Mouse (Mus musculus) G1E-ER4 (cell line): ENCODE measurements around the gene Ryr3. TPM values are rescaled to one million over a fixed set of nuclear protein-coding genes. Genes with fewer than 3 reads are reported as not detected.

Experiments
- GATA1 ChIP-seq: IDR thresholded peaks from one replicate; pipeline ENCODE4 v1.8.0; 2012; ENCODE audit warnings: low read length, inconsistent platforms
- polyA plus RNA-seq: library from polyadenylated mRNA; stranded (reverse); fragments of >175 nt; gene quantifications from 2 replicates; pipeline ENCODE4 v1.2.3, GENCODE M21; 2012

Ryr3 gene
- polyA plus RNA-seq, 1 experiment, result not detected

GRCm38 (mm10) chr2:113119080-113119479 is 97.8 kb downstream of the Ryr3 start:
- TF ChIP-seq GATA1, result no peak

GRCm38 (mm10) chr2:113116788-113117187 is 100.1 kb downstream of the Ryr3 start:
- TF ChIP-seq GATA1, result no peak

- TF ChIP-seq GATA1, result no peak
These were observed 101.0 kb downstream of the Ryr3 start for GRCm38 (mm10) chr2:113115897-113116283.

GRCm38 (mm10) chr2:113115248-113115896 is 101.5 kb downstream of the Ryr3 start:
- TF ChIP-seq GATA1, result no peak

- no peak for TF ChIP-seq GATA1
These were observed 112.3 kb downstream of the Ryr3 start for GRCm38 (mm10) chr2:113104609-113105008.

GRCm38 (mm10) chr2:113095184-113095583 is 121.7 kb downstream of the Ryr3 start:
- no peak for TF ChIP-seq GATA1

GRCm38 (mm10) chr2:113094088-113094487 is 122.8 kb downstream of the Ryr3 start:
- no peak for TF ChIP-seq GATA1

- no peak for TF ChIP-seq GATA1
These were observed 124.1 kb downstream of the Ryr3 start for GRCm38 (mm10) chr2:113092756-113093155.

GRCm38 (mm10) chr2:113076396-113076795 is 140.5 kb downstream of the Ryr3 start:
- TF ChIP-seq GATA1, result no peak

- TF ChIP-seq GATA1, result no peak
These were observed 157.5 kb downstream of the Ryr3 start for GRCm38 (mm10) chr2:113059367-113059766.

- no peak for TF ChIP-seq GATA1
These were observed 158.0 kb downstream of the Ryr3 start for GRCm38 (mm10) chr2:113058914-113059313.

- TF ChIP-seq GATA1, result no peak
These were observed 158.8 kb downstream of the Ryr3 start for GRCm38 (mm10) chr2:113058116-113058515.

GRCm38 (mm10) chr2:113055591-113055990 is 161.3 kb downstream of the Ryr3 start:
- no peak for TF ChIP-seq GATA1

GRCm38 (mm10) chr2:113049831-113050230 is 167.1 kb downstream of the Ryr3 start:
- no peak for TF ChIP-seq GATA1

- no peak for TF ChIP-seq GATA1
These were observed 180.3 kb downstream of the Ryr3 start for GRCm38 (mm10) chr2:113036550-113036949.

- no peak for TF ChIP-seq GATA1
These were observed 186.2 kb downstream of the Ryr3 start for GRCm38 (mm10) chr2:113030689-113031088.

GRCm38 (mm10) chr2:113019896-113020295 is 197.0 kb downstream of the Ryr3 start:
- TF ChIP-seq GATA1, result no peak

- TF ChIP-seq GATA1, result no peak
These were observed 198.6 kb downstream of the Ryr3 start for GRCm38 (mm10) chr2:113018278-113018677.
